Mouse (Mus musculus): Measurements from ENCODE around the gene Prkar1b.

GRCm38 (mm10) chr5:139118961-139119276 is 30.9 kb downstream of the Prkar1b start:
- no peak for TF ChIP-seq CTCF (IDR thresholded peaks at IDR 0.05; ENCODE audit: low read depth)
- TF ChIP-seq EP300 (IDR thresholded peaks at IDR 0.05; ENCODE audit: low read depth), result no peak
